ENCODE assay signal across 7 mouse cellular contexts in genomic region chr7:81452971-81453441, GRCm38 (mm10). TPM values are rescaled to one million over a fixed set of nuclear protein-coding genes. Genes with fewer than 3 reads are reported as not detected.
DNase-seq lines count a peak whose midpoint lies in the region; ATAC-seq and TF ChIP-seq lines count a peak whose summit lies in the region.

No protein-coding gene starts in this region.

- TF ChIP-seq CTCF in ES-Bruce4 (IDR thresholded peaks at IDR 0.05; ENCODE audit: low read depth, low read length) = no peak

- H3K9ac ChIP-seq in ES-Bruce4 (ENCODE audit: low read depth, poor library complexity, severe bottlenecking) = no peak overlapping the region
- H3K9ac ChIP-seq in embryonic facial prominence, embryonic 12.5 days = no peak overlapping the region
- no peak overlapping the region for H3K9ac ChIP-seq in heart, embryonic 14.5 days (ENCODE audit: low read length)
- no peak overlapping the region for H3K9ac ChIP-seq in midbrain, embryonic 12.5 days (replicated peaks)

- ATAC-seq in embryonic facial prominence, embryonic 12.5 days (ENCODE audit: insufficient number of reproducible peaks, insufficient read depth, low FRiP score, low TSS enrichment) = no peak
- ATAC-seq in heart, embryonic 14.5 days (ENCODE audit: insufficient number of reproducible peaks, insufficient read depth, low FRiP score, low read depth) = 0 out of 2 replicates have a peak, but pooled peaks have one; percentile 43
- ATAC-seq in midbrain, embryonic 12.5 days (ENCODE audit: low FRiP score, low read depth) = peak; percentile 68

- peaks cover 18% of the 10 kb centered on the region for H3K27me3 ChIP-seq in ES-Bruce4 (ENCODE audit: control insufficient read depth, insufficient read depth, low read length, poor library complexity, severe bottlenecking)
- H3K27me3 ChIP-seq in embryonic facial prominence, embryonic 12.5 days = peaks cover 55% of the 10 kb centered on the region
- H3K27me3 ChIP-seq in heart, embryonic 14.5 days (ENCODE audit: control insufficient read depth, insufficient read depth, low read length) = peaks cover 78% of the 10 kb centered on the region
- peaks cover 54% of the 10 kb centered on the region for H3K27me3 ChIP-seq in midbrain, embryonic 12.5 days

- peak; percentile 86 for DNase-seq in MN1 (ENCODE audit: low spot score)
- DNase-seq in kidney, postnatal 10 days = peak; percentile 13
- no peak for DNase-seq in ovary, adult 18-20 months (ENCODE audit: low spot score)

- H3K4me3 ChIP-seq in ES-Bruce4 (ENCODE audit: low read depth, low read length) = peak overlapping the region; percentile 25
- H3K4me3 ChIP-seq in embryonic facial prominence, embryonic 12.5 days = peak overlapping the region; percentile 48
- H3K4me3 ChIP-seq in heart, embryonic 14.5 days (ENCODE audit: control insufficient read depth in 1 of 2, insufficient read depth in 1 of 2, low read depth in 1 of 2, low read length in 2 of 2) = peak overlapping the region in 1 of 2 experiments; percentile 56; a peak in 2 of 4 replicates
- peak overlapping the region; percentile 55 for H3K4me3 ChIP-seq in midbrain, embryonic 12.5 days

- no peak for TF ChIP-seq POLR2A in ES-Bruce4 (IDR thresholded peaks at IDR 0.05; ENCODE audit: insufficient read depth, low read length)

- H3K4me2 ChIP-seq in embryonic facial prominence, embryonic 12.5 days (replicated peaks) = peak overlapping the region; percentile 93
- peak overlapping the region; percentile 91 for H3K4me2 ChIP-seq in heart, embryonic 14.5 days (ENCODE audit: low read length)
- peak overlapping the region; percentile 92 for H3K4me2 ChIP-seq in midbrain, embryonic 12.5 days (replicated peaks)

- no peaks in the 10 kb centered on the region for H3K4me1 ChIP-seq in ES-Bruce4 (ENCODE audit: control insufficient read depth, insufficient read depth, low read length)
- peaks cover 25% of the 10 kb centered on the region for H3K4me1 ChIP-seq in embryonic facial prominence, embryonic 12.5 days
- H3K4me1 ChIP-seq in heart, embryonic 14.5 days (ENCODE audit: control insufficient read depth in 2 of 2, insufficient read depth in 2 of 2, low read length in 2 of 2) = peaks cover 2 to 24% of the 10 kb centered on the region in 2 experiments; a peak in 3 of 4 replicates
- H3K4me1 ChIP-seq in midbrain, embryonic 12.5 days = peaks cover 24% of the 10 kb centered on the region

- no peaks in the 10 kb centered on the region for H3K36me3 ChIP-seq in ES-Bruce4 (ENCODE audit: control insufficient read depth, insufficient read depth, low read length, poor library complexity, severe bottlenecking)
- no peaks in the 10 kb centered on the region for H3K36me3 ChIP-seq in embryonic facial prominence, embryonic 12.5 days
- no peaks in the 10 kb centered on the region for H3K36me3 ChIP-seq in heart, embryonic 14.5 days (ENCODE audit: control insufficient read depth, insufficient read depth, low read length)
- H3K36me3 ChIP-seq in midbrain, embryonic 12.5 days = no peaks in the 10 kb centered on the region

- no peaks in the 10 kb centered on the region for H3K9me3 ChIP-seq in ES-Bruce4 (replicated peaks; ENCODE audit: control insufficient read depth, insufficient read depth, low read length, poor library complexity, severe bottlenecking)
- H3K9me3 ChIP-seq in embryonic facial prominence, embryonic 12.5 days = no peaks in the 10 kb centered on the region
- no peaks in the 10 kb centered on the region for H3K9me3 ChIP-seq in heart, embryonic 14.5 days (ENCODE audit: control insufficient read depth, low read length)
- H3K9me3 ChIP-seq in midbrain, embryonic 12.5 days = no peaks in the 10 kb centered on the region

- 0 out of 2 replicates have a peak, but pooled peaks have one; percentile 27 for TF ChIP-seq EP300 in ES-Bruce4 (IDR thresholded peaks at IDR 0.05; ENCODE audit: insufficient read depth, low read depth, low read length)

- H3K27ac ChIP-seq in ES-Bruce4 (ENCODE audit: insufficient read depth, low read length) = no peak overlapping the region
- H3K27ac ChIP-seq in embryonic facial prominence, embryonic 12.5 days = no peak overlapping the region
- H3K27ac ChIP-seq in heart, embryonic 14.5 days (replicated peaks in 1 of 2; ENCODE audit: control insufficient read depth in 1 of 2, insufficient read depth in 1 of 2, low read depth in 2 of 2, low read length in 2 of 2) = no peak overlapping the region
- H3K27ac ChIP-seq in midbrain, embryonic 12.5 days (replicated peaks) = no peak overlapping the region

- WGBS in embryonic facial prominence, embryonic 12.5 days = 4% methylated on average over 21 of the region's 21 CpGs
- 5% methylated on average over 21 of the region's 21 CpGs for WGBS in heart, embryonic 14.5 days
- 3% methylated on average over 21 of the region's 21 CpGs for WGBS in midbrain, embryonic 12.5 days

RNA-seq across cellular contexts. Expression of gene Cpeb1, which starts 2.3 kb away (rescaled TPM):
- 9.5 and 14.8 TPM in 2 replicates for polyA plus RNA-seq in ES-Bruce4 (2011; ENCODE audit: insufficient read depth, insufficient read length, low read depth, missing spikeins)
- polyA plus RNA-seq in embryonic facial prominence, embryonic 12.5 days (2016; fragmentation: Nextera tagmentation; extraction: Ambion mirVana) = 2.3 and 3.6 TPM in 2 replicates
- polyA plus RNA-seq in heart, embryonic 14.5 days (2014; fragmentation: Nextera tagmentation; extraction: Ambion mirVana) = 4.1 and 5.0 TPM in 2 replicates
- 1.9 and 2.2 TPM in 2 replicates for polyA plus RNA-seq in midbrain, embryonic 12.5 days (2016; fragmentation: Nextera tagmentation; extraction: Ambion mirVana)

RNA-seq across cellular contexts. Expression of gene Ap3b2, which starts 40.7 kb away (rescaled TPM):
- polyA plus RNA-seq in ES-Bruce4 (2011; ENCODE audit: insufficient read depth, insufficient read length, low read depth, missing spikeins) = 6.7 and 7.2 TPM in 2 replicates
- polyA plus RNA-seq in embryonic facial prominence, embryonic 12.5 days (2016; fragmentation: Nextera tagmentation; extraction: Ambion mirVana) = 7.6 and 10.9 TPM in 2 replicates
- 1.5 and 3.5 TPM in 2 replicates for polyA plus RNA-seq in heart, embryonic 14.5 days (2014; fragmentation: Nextera tagmentation; extraction: Ambion mirVana)
- 60.0 and 63.0 TPM in 2 replicates for polyA plus RNA-seq in midbrain, embryonic 12.5 days (2016; fragmentation: Nextera tagmentation; extraction: Ambion mirVana)

RNA-seq across cellular contexts. Expression of gene BC048679, which starts 45.1 kb away (rescaled TPM):
- not detected in 2 replicates for polyA plus RNA-seq in ES-Bruce4 (2011; ENCODE audit: insufficient read depth, insufficient read length, low read depth, missing spikeins)
- not detected in 2 replicates for polyA plus RNA-seq in embryonic facial prominence, embryonic 12.5 days (2016; fragmentation: Nextera tagmentation; extraction: Ambion mirVana)
- not detected in 2 replicates for polyA plus RNA-seq in heart, embryonic 14.5 days (2014; fragmentation: Nextera tagmentation; extraction: Ambion mirVana)
- not detected in 2 replicates for polyA plus RNA-seq in midbrain, embryonic 12.5 days (2016; fragmentation: Nextera tagmentation; extraction: Ambion mirVana)
